Mouse (Mus musculus) CH12.LX (cell line): Measurements from ENCODE around the gene Fam169b. TPM values are rescaled to one million over a fixed set of nuclear protein-coding genes. Genes with fewer than 3 reads are reported as not detected.
A peak's percentile ranks its signal among the peaks of the same experiment; 100 is the strongest.

ENCODE experiments used
- DNase-seq: peaks from one replicate; pipeline ENCODE4 v3.0.0-alpha.2; 2013; ENCODE audit errors: extremely low read depth
- H3K27ac ChIP-seq: 2 replicates; pipeline ENCODE4 v1.5.1; 2012; ENCODE audit warnings: low read depth, mild to moderate bottlenecking, control low read depth, moderate library complexity; ENCODE audit not compliant: insufficient read depth
- H3K27me3 ChIP-seq: replicated peaks from 2 replicates; pipeline ENCODE3; 2012; ENCODE audit warnings: inconsistent platforms
- H3K36me3 ChIP-seq, 2 experiments: replicated peaks in 1 of 2; 2 replicates each; pipeline versions ENCODE3 to v1.6.1; 2012; ENCODE audit warnings: inconsistent platforms in 1 of 2, low read length in 1 of 2, mild to moderate bottlenecking in 1 of 2, mixed read lengths in 1 of 2, moderate library complexity in 1 of 2; ENCODE audit not compliant: control insufficient read depth in 1 of 2, insufficient read depth in 1 of 2
- H3K4me1 ChIP-seq, 2 experiments: 2 replicates each; pipeline ENCODE4 v1.6.1; 2012; ENCODE audit warnings: inconsistent platforms in 1 of 2, moderate library complexity in 1 of 2; ENCODE audit not compliant: insufficient read depth in 2 of 2, control insufficient read depth in 1 of 2
- H3K4me2 ChIP-seq: 2 replicates; pipeline ENCODE4 v1.6.1; 2012; ENCODE audit warnings: low read depth, mild to moderate bottlenecking, control low read depth; ENCODE audit not compliant: poor library complexity, insufficient read depth, severe bottlenecking
- H3K4me3 ChIP-seq, 3 experiments: fragments of 150-350 bp in 1 of 3; sonication (generic) in 1 of 3; replicated peaks in 1 of 3; 2 replicates each; pipeline versions ENCODE3 to v1.5.1; 2011 to 2012; ENCODE audit warnings: low read depth in 2 of 3, low read length in 2 of 3, mild to moderate bottlenecking in 2 of 3, moderate library complexity in 2 of 3, control low read depth in 1 of 3, improper control_type of control experiment in 1 of 3, inconsistent platforms in 1 of 3, mixed read lengths in 1 of 3; ENCODE audit not compliant: poor library complexity in 1 of 3
- H3K79me2 ChIP-seq: replicated peaks from 2 replicates; pipeline ENCODE4 v1.6.1; 2012; ENCODE audit warnings: mild to moderate bottlenecking, moderate library complexity; ENCODE audit not compliant: control insufficient read depth, poor library complexity, insufficient read depth, severe bottlenecking; ENCODE audit errors: extremely low read depth
- H3K9ac ChIP-seq: 2 replicates; pipeline ENCODE4 v1.6.1; 2012; ENCODE audit warnings: low read depth, mild to moderate bottlenecking, control low read depth, moderate library complexity; ENCODE audit not compliant: insufficient read depth
- H3K9me3 ChIP-seq: replicated peaks from 2 replicates; pipeline ENCODE3; 2012; ENCODE audit warnings: low read length, inconsistent platforms, mixed read lengths
- BHLHE40 ChIP-seq: IDR thresholded peaks from 2 replicates; pipeline ENCODE4 v1.6.1; 2011; ENCODE audit warnings: mild to moderate bottlenecking, low read depth, low read length, improper control_type of control experiment
- CHD2 ChIP-seq: IDR thresholded peaks from 2 replicates; pipeline ENCODE4 v1.6.1; 2011; ENCODE audit warnings: low read length, improper control_type of control experiment
- EP300 ChIP-seq: IDR thresholded peaks from 2 replicates; pipeline ENCODE4 v1.6.1; 2011; ENCODE audit warnings: low read length, improper control_type of control experiment
- ETS1 ChIP-seq: conservative IDR thresholded peaks from 2 replicates; pipeline ENCODE4 v1.6.1; 2012; ENCODE audit warnings: low read depth, mild to moderate bottlenecking, inconsistent platforms, low read length, improper control_type of control experiment, moderate library complexity
- GABPA ChIP-seq: IDR thresholded peaks from 2 replicates; pipeline ENCODE4 v1.6.1; 2012; ENCODE audit warnings: low read depth, low read length, improper control_type of control experiment, inconsistent platforms; ENCODE audit not compliant: insufficient replicate concordance
- HCFC1 ChIP-seq: IDR thresholded peaks from 2 replicates; pipeline ENCODE4 v1.6.1; 2012; ENCODE audit warnings: low read depth, mild to moderate bottlenecking, inconsistent platforms, low read length, improper control_type of control experiment
- IRF4 ChIP-seq: IDR thresholded peaks from 2 replicates; pipeline ENCODE4 v1.6.1; 2014; ENCODE audit warnings: low read depth, mild to moderate bottlenecking, inconsistent platforms, low read length, improper control_type of control experiment
- JUN ChIP-seq: IDR thresholded peaks from 2 replicates; pipeline ENCODE4 v1.6.1; 2011; ENCODE audit warnings: low read depth, mild to moderate bottlenecking, low read length, improper control_type of control experiment, moderate library complexity; ENCODE audit not compliant: insufficient read depth
- KAT2A ChIP-seq: IDR thresholded peaks from 2 replicates; pipeline ENCODE4 v1.6.1; 2012; ENCODE audit warnings: low read length, improper control_type of control experiment, inconsistent platforms; ENCODE audit not compliant: insufficient replicate concordance
- MAX ChIP-seq: IDR thresholded peaks from 2 replicates; pipeline ENCODE4 v1.6.1; 2011; ENCODE audit warnings: low read length, improper control_type of control experiment
- MEF2A ChIP-seq: IDR thresholded peaks from 2 replicates; pipeline ENCODE4 v1.6.1; 2014; ENCODE audit warnings: low read depth, mild to moderate bottlenecking, inconsistent platforms, low read length, improper control_type of control experiment, borderline replicate concordance
- MYC ChIP-seq: IDR thresholded peaks from 2 replicates; pipeline ENCODE4 v1.6.1; 2011; ENCODE audit warnings: low read depth, mild to moderate bottlenecking, improper control_type of control experiment, low read length
- NELFE ChIP-seq: IDR thresholded peaks from 2 replicates; pipeline ENCODE4 v1.6.1; 2011; ENCODE audit warnings: low read depth, low read length, improper control_type of control experiment
- NRF1 ChIP-seq: IDR thresholded peaks from 2 replicates; pipeline ENCODE4 v1.6.1; 2014; ENCODE audit warnings: low read depth, mild to moderate bottlenecking, inconsistent platforms, low read length, improper control_type of control experiment, moderate library complexity
- POLR2AphosphoS2 ChIP-seq: IDR thresholded peaks from 2 replicates; pipeline ENCODE4 v1.6.1; 2011; ENCODE audit warnings: low read depth, low read length, improper control_type of control experiment
- RCOR1 ChIP-seq: conservative IDR thresholded peaks from 2 replicates; pipeline ENCODE4 v1.6.1; 2012; ENCODE audit warnings: low read depth, mild to moderate bottlenecking, inconsistent platforms, low read length, improper control_type of control experiment
- SMC3 ChIP-seq: IDR thresholded peaks from 2 replicates; pipeline ENCODE4 v1.6.1; 2011; ENCODE audit warnings: low read depth, low read length, improper control_type of control experiment
- TCF12 ChIP-seq: IDR thresholded peaks from 2 replicates; pipeline ENCODE4 v1.6.1; 2014; ENCODE audit warnings: low read depth, mild to moderate bottlenecking, inconsistent platforms, low read length, improper control_type of control experiment
- UBTF ChIP-seq: IDR thresholded peaks from 2 replicates; pipeline ENCODE4 v1.6.1; 2012; ENCODE audit warnings: low read depth, mild to moderate bottlenecking, inconsistent platforms, low read length, improper control_type of control experiment, moderate library complexity
- USF2 ChIP-seq: conservative IDR thresholded peaks from 2 replicates; pipeline ENCODE4 v1.6.1; 2011; ENCODE audit warnings: low read depth, low read length, improper control_type of control experiment
- ZKSCAN1 ChIP-seq: IDR thresholded peaks from 2 replicates; pipeline ENCODE4 v1.6.1; 2012; ENCODE audit warnings: low read depth, inconsistent platforms, low read length, improper control_type of control experiment, borderline replicate concordance
- ZMIZ1 ChIP-seq: IDR thresholded peaks from 2 replicates; pipeline ENCODE4 v1.6.1; 2012; ENCODE audit warnings: low read depth, mild to moderate bottlenecking, inconsistent platforms, low read length, improper control_type of control experiment
- dilution Hi-C: fragments of 300-500 bp; cut with MboI; formaldehyde crosslinking; loops from 2 replicates; pipeline ENCODE4 v1.14.3; 2020; ENCODE audit warnings: low sequenced_read_pairs; ENCODE audit not compliant: extremely low pct_unique_long_range_greater_than_20kb, extremely low pct_ligation_motif_present
- in situ Hi-C: fragments of 300-500 bp; cut with MboI; formaldehyde crosslinking; loops from 3 replicates; pipeline ENCODE4 v1.14.3; 2019; ENCODE audit warnings: low sequenced_read_pairs, low pct_ligation_motif_present, low pct_unique_long_range_greater_than_20kb, mixed read lengths
- polyA plus RNA-seq: library from polyadenylated mRNA; unstranded; fragments of >175 nt; gene quantifications from 2 replicates; pipeline ENCODE4 v1.2.1, GENCODE M21; 2012; ENCODE audit warnings: low read depth; ENCODE audit not compliant: insufficient read length
- total RNA-seq, 2 experiments: library from RNA; depleted of rRNA; stranded (reverse); fragments of 300-350 nt in 1 of 2; fragments of >200 nt in 1 of 2; gene quantifications; 2 replicates each; pipeline ENCODE4 v1.2.3; 2012 to 2014

Fam169b gene
- total and polyA plus RNA-seq, 3 experiments, result 15.9 to 17.0 (median 16.2) TPM

DNA sequence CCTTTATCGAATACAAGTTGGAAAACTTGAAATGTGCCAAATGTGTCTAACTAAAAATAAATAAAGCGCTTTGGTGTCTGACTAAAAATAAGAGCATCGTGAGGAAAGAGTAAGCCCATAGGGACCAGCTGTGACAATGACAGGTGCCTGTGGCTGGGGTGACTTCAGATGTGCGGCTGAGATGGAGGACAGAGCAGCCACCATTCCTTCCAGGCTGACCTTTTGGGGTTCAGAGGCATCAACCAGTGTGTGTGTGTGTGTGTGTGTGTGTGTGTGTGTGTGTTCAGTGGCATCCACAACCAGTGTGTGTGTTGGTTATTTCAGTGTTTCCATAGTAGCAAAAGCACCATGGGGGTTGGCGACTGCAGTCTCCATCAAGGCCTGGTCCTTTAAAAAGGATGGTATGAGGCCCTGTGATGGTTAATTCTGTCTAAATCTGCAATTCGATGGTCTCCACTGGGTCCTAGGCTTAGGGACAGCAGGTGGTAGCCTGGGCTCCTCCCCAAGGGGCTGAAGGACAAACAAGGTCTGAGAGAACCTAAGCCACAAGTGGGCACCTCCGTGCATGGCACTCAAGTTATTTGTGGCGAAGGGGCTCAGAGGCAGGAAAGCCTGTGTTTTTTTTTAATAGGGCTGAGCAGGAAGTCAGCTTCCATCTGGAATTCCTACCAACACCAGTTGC lies 10.2 kb upstream of the Fam169b start:
- dilution Hi-C loops, result no loop called here
- no peak for TF ChIP-seq ZKSCAN1
- no peak for TF ChIP-seq GABPA
- no peak for TF ChIP-seq USF2
- peak; percentile 39; the same call in 1 of the 2 replicates for TF ChIP-seq MEF2A
- TF ChIP-seq NRF1, result no peak
- peak; percentile 39; the same call in 1 of the 2 replicates for TF ChIP-seq IRF4
- TF ChIP-seq UBTF, result no peak
- peak; percentile 39; the same call in 1 of the 2 replicates for TF ChIP-seq EP300
- 0 out of 2 replicates have a peak, but pooled peaks have one; percentile 29 for TF ChIP-seq BHLHE40
- no peak for TF ChIP-seq CHD2
- TF ChIP-seq JUN, result no peak
- TF ChIP-seq TCF12, result 0 out of 2 replicates have a peak, but pooled peaks have one; percentile 40
- TF ChIP-seq ETS1, result peak; percentile 36; the same call in 1 of the 2 replicates
- no peak overlapping the region for H3K4me3 ChIP-seq
- H3K79me2 ChIP-seq, result no peaks in the 10 kb centered on the region
- in situ Hi-C loops, result no loop called here
- no peak overlapping the region for H3K4me2 ChIP-seq
- H3K9me3 ChIP-seq, result peaks cover 2% of the 10 kb centered on the region
- H3K27me3 ChIP-seq, result no peaks in the 10 kb centered on the region
- no peak overlapping the region for H3K27ac ChIP-seq
- DNase-seq, result no peak
- H3K36me3 ChIP-seq, result no peaks in the 10 kb centered on the region
- H3K9ac ChIP-seq, result no peak overlapping the region
- peaks cover 7 to 19% of the 10 kb centered on the region in 2 experiments for H3K4me1 ChIP-seq

DNA sequence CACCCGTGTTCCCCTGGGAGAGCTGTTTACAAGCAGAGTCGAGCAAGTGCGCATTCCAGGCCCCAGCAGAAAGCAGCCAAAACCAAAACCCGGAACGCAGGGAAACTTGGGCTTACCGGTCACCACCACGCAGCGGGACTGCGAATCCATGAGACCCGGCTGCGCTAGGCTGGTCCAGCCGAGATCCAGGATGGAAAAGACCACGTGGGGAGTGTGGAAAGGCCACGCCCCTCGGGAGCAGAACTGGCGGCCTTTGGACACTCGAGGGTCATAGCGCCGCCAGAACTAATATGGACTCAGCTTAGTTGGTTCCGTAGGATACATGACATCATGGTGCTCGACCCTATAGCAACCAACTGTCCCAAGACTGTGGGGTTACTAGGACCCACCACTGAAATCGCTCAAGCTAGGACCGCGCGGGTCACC lies 9.6 kb upstream of the Fam169b start, which contains the start of gene Pgpep1l:
Pgpep1l (minus strand) TSS at position 206 of the 426 bp plus-strand sequence.
- Histone ChIP-seq H3K4me1 (peaks cover 7 to 15% of the 10 kb centered on the region in 2 experiments), H3K27me3 (no peaks in the 10 kb centered on the region), H3K4me3 (no peak within 1 kb of the TSS), H3K9ac (no peak within 1 kb of the TSS), H3K4me2 (no peak within 1 kb of the TSS), H3K36me3 (no peaks in the 10 kb centered on the region), H3K9me3 (peaks cover 2% of the 10 kb centered on the region), H3K79me2 (no peaks in the 10 kb centered on the region), H3K27ac (no peak within 1 kb of the TSS)
- in situ Hi-C loops, result no loop called here
- dilution Hi-C loops, result no loop called here
- TF ChIP-seq ETS1 (no peak), TCF12 (no peak), RCOR1 (no peak), HCFC1 (no peak), ZMIZ1 (no peak), BHLHE40 (no peak), USF2 (no peak), JUN (no peak), UBTF (no peak), KAT2A (no peak), NELFE (no peak), CHD2 (no peak), MEF2A (no peak), EP300 (no peak), POLR2AphosphoS2 (no peak), MAX (no peak), SMC3 (no peak), MYC (no peak)
- no peak for DNase-seq
